ENCODE assay signal across 28 mouse cellular contexts in genomic region chr7:63717903-63718302, GRCm38 (mm10).
A peak's percentile ranks its signal among the peaks of the same experiment; 100 is the strongest.
DNase-seq lines count a peak whose midpoint lies in the region; ATAC-seq lines count a peak whose summit lies in the region.
"Had no signal": no experiment of that assay in that cellular context is flagged by ENCODE, and none has a peak within 500 bp of the region (broad histone marks: within the 10 kb centered on the region; RNA-seq: fewer than 3 reads in every experiment).

No protein-coding gene starts in this region.

- peak; percentile 12 for DNase-seq in forebrain, embryonic 14.5 days (ENCODE audit: low spot score)
- no peak for DNase-seq in forebrain, embryonic 10.5 days (ENCODE audit: extremely low spot score, low spot score)
- DNase-seq in frontal cortex, postnatal 14 days (ENCODE audit: low spot score in 2 of 2): no peak
- peak; percentile 23 to 50 for DNase-seq in left cerebral cortex, postnatal 14 days (ENCODE audit: low spot score in 2 of 2)
- DNase-seq in left cerebral cortex, adult 18-20 months (ENCODE audit: low spot score in 2 of 2): no peak
- peak; percentile 58 for DNase-seq in brain, adult 2 months (ENCODE audit: low read depth, low spot score)
- DNase-seq: adrenal gland, adult 8-10 months; adrenal gland, postnatal 25 days; cerebellum, adult 11 months; cerebellum, adult 9-11 months; cerebellum, postnatal 25 days; gastrocnemius, adult 2 months; gastrocnemius, postnatal 14 days; heart, adult 18-20 months; heart, postnatal 14 days; heart, postnatal 4 days had no signal

- H3K9me3 ChIP-seq in forebrain, embryonic 14.5 days (replicated peaks; ENCODE audit: control insufficient read depth, low read length): no peaks in the 10 kb centered on the region
- no peaks in the 10 kb centered on the region for H3K9me3 ChIP-seq in forebrain, embryonic 10.5 days
- H3K9me3 ChIP-seq: embryonic facial prominence, embryonic 12.5 days; embryonic facial prominence, embryonic 15.5 days; heart, embryonic 10.5 days; heart, embryonic 13.5 days had no signal

- no peaks in the 10 kb centered on the region for H3K36me3 ChIP-seq in forebrain, embryonic 14.5 days (ENCODE audit: control insufficient read depth, insufficient read depth, low read length)
- H3K36me3 ChIP-seq in forebrain, embryonic 10.5 days (replicated peaks): no peaks in the 10 kb centered on the region
- H3K36me3 ChIP-seq: embryonic facial prominence, embryonic 12.5 days; embryonic facial prominence, embryonic 15.5 days; heart, embryonic 10.5 days; heart, embryonic 13.5 days had no signal

- no peak overlapping the region for H3K4me2 ChIP-seq in forebrain, embryonic 14.5 days (ENCODE audit: low read length)
- H3K4me2 ChIP-seq: embryonic facial prominence, embryonic 12.5 days; embryonic facial prominence, embryonic 15.5 days; heart, embryonic 13.5 days; hindbrain, embryonic 14.5 days had no signal

- no peak overlapping the region for H3K27ac ChIP-seq in forebrain, embryonic 14.5 days (ENCODE audit: low read depth, low read length)
- no peak overlapping the region for H3K27ac ChIP-seq in forebrain, embryonic 10.5 days
- H3K27ac ChIP-seq: embryonic facial prominence, embryonic 12.5 days; embryonic facial prominence, embryonic 15.5 days; gastrocnemius, adult 2 months; heart, embryonic 10.5 days; heart, embryonic 13.5 days; hindbrain, embryonic 14.5 days; hindbrain, postnatal 0 days had no signal

- intact Hi-C loops in left cerebral cortex, postnatal 14 days (cut with DNase I): no loop called here

- H3K4me1 ChIP-seq in forebrain, embryonic 14.5 days (ENCODE audit: control insufficient read depth, insufficient read depth, low read length): no peaks in the 10 kb centered on the region
- no peaks in the 10 kb centered on the region for H3K4me1 ChIP-seq in forebrain, embryonic 10.5 days
- H3K4me1 ChIP-seq: embryonic facial prominence, embryonic 12.5 days; embryonic facial prominence, embryonic 15.5 days; heart, embryonic 10.5 days; heart, embryonic 13.5 days had no signal

- ATAC-seq in forebrain, embryonic 14.5 days: no peak
- ATAC-seq in frontal cortex, adult (ENCODE audit: low TSS enrichment): peak; percentile 19; the same call in 1 of the 2 replicates
- no peak for ATAC-seq in erythroblast, adult 5-6 weeks (replicated peaks; ENCODE audit: low FRiP score, poor library complexity, severe bottlenecking)
- ATAC-seq: activated CD4-positive, CD25-positive, alpha-beta regulatory T cell, adult 4 months; hindbrain, postnatal 0 days; inflammation-experienced regulatory T-cells, adult 6 months; intestine, embryonic 16.5 days had no signal

- no peak overlapping the region for H3K9ac ChIP-seq in forebrain, embryonic 14.5 days (ENCODE audit: low read length)
- H3K9ac ChIP-seq: embryonic facial prominence, embryonic 12.5 days; embryonic facial prominence, embryonic 15.5 days; heart, embryonic 13.5 days; hindbrain, embryonic 14.5 days had no signal

- no peaks in the 10 kb centered on the region for H3K27me3 ChIP-seq in forebrain, embryonic 14.5 days (replicated peaks; ENCODE audit: control insufficient read depth, insufficient read depth, low read length)
- H3K27me3 ChIP-seq in forebrain, embryonic 10.5 days (ENCODE audit: poor library complexity, severe bottlenecking): no peaks in the 10 kb centered on the region
- H3K27me3 ChIP-seq: embryonic facial prominence, embryonic 15.5 days; heart, embryonic 13.5 days had no signal

- 81% methylated on average over 8 of the region's 8 CpGs for WGBS in forebrain, embryonic 14.5 days
- WGBS in forebrain, embryonic 10.5 days: 89% methylated on average over 8 of the region's 8 CpGs

- H3K4me3 ChIP-seq in forebrain, embryonic 14.5 days (ENCODE audit: low read depth, low read length): no peak overlapping the region
- no peak overlapping the region for H3K4me3 ChIP-seq in forebrain, embryonic 10.5 days
- H3K4me3 ChIP-seq: embryonic facial prominence, embryonic 12.5 days; embryonic facial prominence, embryonic 15.5 days; erythroblast, embryonic 14.5 days; gastrocnemius, adult 2 months; heart, embryonic 10.5 days; heart, embryonic 13.5 days had no signal

Comparison
In these comparisons a context has a peak if more than half of its experiments do, and no peak if none do; other contexts are left out.
1. DNase-seq: peak in forebrain, embryonic 14.5 days (single experiment), left cerebral cortex, postnatal 14 days (2 of 2) and brain, adult 2 months (single experiment); none in forebrain, embryonic 10.5 days (single experiment), frontal cortex, postnatal 14 days (0 of 2) and left cerebral cortex, adult 18-20 months (0 of 2).